Mouse (Mus musculus) testis, adult 2 months (tissue): ENCODE results near the gene Wdr6. TPM values are rescaled to one million over a fixed set of nuclear protein-coding genes. Genes with fewer than 3 reads are reported as not detected.

ENCODE experiments used
- H3K27ac ChIP-seq: fragments of 200-500 bp; 2 replicates; pipeline ENCODE4 v1.5.1; 2012; ENCODE audit warnings: low read depth, low read length; ENCODE audit not compliant: control insufficient read depth, insufficient read depth
- H3K27me3 ChIP-seq: fragments of 200-500 bp; 2 replicates; pipeline ENCODE4 v1.6.1; 2012; ENCODE audit warnings: mild to moderate bottlenecking, low read length, moderate library complexity; ENCODE audit not compliant: control insufficient read depth, insufficient read depth
- H3K36me3 ChIP-seq: fragments of 200-500 bp; 2 replicates; pipeline ENCODE4 v1.6.1; 2012; ENCODE audit warnings: mild to moderate bottlenecking, low read length; ENCODE audit not compliant: control insufficient read depth, insufficient read depth
- H3K4me1 ChIP-seq: fragments of 200-500 bp; 2 replicates; pipeline ENCODE4 v1.6.1; 2012; ENCODE audit warnings: low read length; ENCODE audit not compliant: control insufficient read depth, insufficient read depth
- H3K4me3 ChIP-seq: fragments of 200-500 bp; 2 replicates; pipeline ENCODE4 v1.5.1; 2012; ENCODE audit warnings: low read depth, mild to moderate bottlenecking, low read length, moderate library complexity, mixed read lengths; ENCODE audit not compliant: control insufficient read depth
- CTCF ChIP-seq: fragments of 200-500 bp; IDR thresholded peaks from 2 replicates; pipeline ENCODE4 v1.5.1; 2012; ENCODE audit warnings: low read depth, mild to moderate bottlenecking, inconsistent platforms, low read length, moderate library complexity; ENCODE audit not compliant: control insufficient read depth, insufficient read depth, insufficient replicate concordance
- POLR2A ChIP-seq: fragments of 200-500 bp; IDR thresholded peaks from 2 replicates; pipeline ENCODE4 v1.6.1; 2012; ENCODE audit warnings: low read depth, mild to moderate bottlenecking, inconsistent platforms, low read length, moderate library complexity; ENCODE audit not compliant: control insufficient read depth
- polyA plus RNA-seq: library from polyadenylated mRNA; depleted of rRNA; stranded (reverse); fragments of >200 nt; gene quantifications from 2 replicates; pipeline ENCODE4 v1.2.3, GENCODE M21; 2012; rRNA removed

Gene Wdr6
- polyA plus RNA-seq, 1 experiment: 13.5 TPM

GRCm38 (mm10) chr9:108546875-108547274, 31.7 kb downstream of the Wdr6 start:
- H3K4me1 ChIP-seq: no peaks in the 10 kb centered on the region
- peaks cover 4% of the 10 kb centered on the region for H3K36me3 ChIP-seq
- no peaks in the 10 kb centered on the region for H3K27me3 ChIP-seq
- no peak overlapping the region; the same call in 1 of the 2 replicates for H3K4me3 ChIP-seq
- no peak for TF ChIP-seq POLR2A
- TF ChIP-seq CTCF: no peak
- no peak overlapping the region; the same call in 1 of the 2 replicates for H3K27ac ChIP-seq

- Histone ChIP-seq H3K4me1 (no peaks in the 10 kb centered on the region), H3K36me3 (peaks cover 7% of the 10 kb centered on the region), H3K27ac (peak overlapping the region; percentile 57), H3K27me3 (no peaks in the 10 kb centered on the region), H3K4me3 (peak overlapping the region; percentile 71; the same call in 1 of the 2 replicates)
- TF ChIP-seq POLR2A (no peak), CTCF (no peak)
Observed at GRCm38 (mm10) chr9:108545986-108546385, 32.6 kb downstream of the Wdr6 start.

GRCm38 (mm10) chr9:108540846-108541245, 37.7 kb downstream of the Wdr6 start:
- TF ChIP-seq CTCF: no peak
- no peak for TF ChIP-seq POLR2A
- Histone ChIP-seq H3K27ac (no peak overlapping the region), H3K36me3 (peaks cover 8% of the 10 kb centered on the region), H3K4me3 (no peak overlapping the region), H3K27me3 (no peaks in the 10 kb centered on the region), H3K4me1 (no peaks in the 10 kb centered on the region)

- H3K4me1 ChIP-seq: no peaks in the 10 kb centered on the region
- TF ChIP-seq CTCF (no peak), POLR2A (no peak)
- H3K36me3 ChIP-seq: peaks cover 1% of the 10 kb centered on the region; the same call in 1 of the 2 replicates
- no peak overlapping the region for H3K27ac ChIP-seq
- no peaks in the 10 kb centered on the region for H3K27me3 ChIP-seq
- H3K4me3 ChIP-seq: no peak overlapping the region
Observed at GRCm38 (mm10) chr9:108531496-108531895, 47.0 kb downstream of the Wdr6 start.

- peaks cover 1% of the 10 kb centered on the region; the same call in 1 of the 2 replicates for H3K36me3 ChIP-seq
- no peak overlapping the region for H3K27ac ChIP-seq
Observed at GRCm38 (mm10) chr9:108530954-108531353, 47.6 kb downstream of the Wdr6 start.

GRCm38 (mm10) chr9:108525400-108525799, 53.1 kb downstream of the Wdr6 start:
- H3K27ac ChIP-seq: no peak overlapping the region
- H3K36me3 ChIP-seq: peaks cover 1% of the 10 kb centered on the region; the same call in 1 of the 2 replicates
- H3K4me3 ChIP-seq: no peak overlapping the region
- H3K27me3 ChIP-seq: no peaks in the 10 kb centered on the region
- no peaks in the 10 kb centered on the region for H3K4me1 ChIP-seq
- no peak for TF ChIP-seq CTCF
- TF ChIP-seq POLR2A: no peak

More at GRCm38 (mm10) chr9:108530954-108531353, 47.6 kb downstream of the Wdr6 start:
- Histone ChIP-seq H3K4me1 (no peaks in the 10 kb centered on the region), H3K4me3 (no peak overlapping the region), H3K27me3 (no peaks in the 10 kb centered on the region)
- TF ChIP-seq POLR2A (no peak), CTCF (no peak)

GRCm38 (mm10) chr9:108523341-108523740, 55.2 kb downstream of the Wdr6 start:
- Histone ChIP-seq H3K27me3 (no peaks in the 10 kb centered on the region), H3K27ac (no peak overlapping the region), H3K4me1 (no peaks in the 10 kb centered on the region; the same call in 1 of the 2 replicates), H3K4me3 (no peak overlapping the region), H3K36me3 (no peaks in the 10 kb centered on the region)
- TF ChIP-seq CTCF (no peak), POLR2A (no peak)

Other genes starting within 250 kb of the Wdr6 start
- gene Gpx1, start 239.8 kb downstream of the Wdr6 start, polyA plus RNA-seq: 64.0 and 88.9 TPM in 2 replicates
- 115 and 116 TPM in 2 replicates for gene Usp4, start 230.9 kb downstream of the Wdr6 start, polyA plus RNA-seq
- gene 1700102P08Rik, start 185.9 kb downstream of the Wdr6 start, polyA plus RNA-seq: 72.2 and 91.0 TPM in 2 replicates
- 5.3 and 5.8 TPM in 2 replicates for gene Ccdc36, start 150.3 kb downstream of the Wdr6 start, polyA plus RNA-seq
- 91.8 and 100 TPM in 2 replicates for gene BC048562, start 142.3 kb downstream of the Wdr6 start, polyA plus RNA-seq
- gene Ccdc71, start 118.2 kb downstream of the Wdr6 start, polyA plus RNA-seq: 19.4 and 20.6 TPM in 2 replicates
- gene Klhdc8b, start 117.2 kb downstream of the Wdr6 start, polyA plus RNA-seq: 15.2 and 18.7 TPM in 2 replicates
- 23.3 and 24.3 TPM in 2 replicates for gene Lamb2, start 99.0 kb downstream of the Wdr6 start, polyA plus RNA-seq
- gene Usp19, start 88.1 kb downstream of the Wdr6 start, polyA plus RNA-seq: 128 and 134 TPM in 2 replicates
- gene Qars, start 71.0 kb downstream of the Wdr6 start, polyA plus RNA-seq: 159 and 195 TPM in 2 replicates
- gene Qrich1, start 61.9 kb downstream of the Wdr6 start, polyA plus RNA-seq: 196 and 208 TPM in 2 replicates
- gene Impdh2, start 18.5 kb downstream of the Wdr6 start, polyA plus RNA-seq: 172 and 183 TPM in 2 replicates
- gene Ndufaf3, start 11.3 kb downstream of the Wdr6 start, polyA plus RNA-seq: 347 and 402 TPM in 2 replicates
- 184 and 185 TPM in 2 replicates for gene Dalrd3, start 8.9 kb downstream of the Wdr6 start, polyA plus RNA-seq
- 5.4 and 5.5 TPM in 2 replicates for gene P4htm, start 18.9 kb upstream of the Wdr6 start, polyA plus RNA-seq
- 138 and 143 TPM in 2 replicates for gene Arih2, start 70.6 kb upstream of the Wdr6 start, polyA plus RNA-seq
- gene Slc25a20, start 83.3 kb upstream of the Wdr6 start, polyA plus RNA-seq: 19.7 and 20.4 TPM in 2 replicates
- 105 and 112 TPM in 2 replicates for gene Prkar2a, start 110.6 kb upstream of the Wdr6 start, polyA plus RNA-seq
- gene Ip6k2, start 205.1 kb upstream of the Wdr6 start, polyA plus RNA-seq: 49.7 and 54.0 TPM in 2 replicates
- 5.6 and 5.9 TPM in 2 replicates for gene Nckipsd, start 229.6 kb upstream of the Wdr6 start, polyA plus RNA-seq
- 1.2 and 1.3 TPM in 2 replicates for gene Celsr3, start 247.6 kb upstream of the Wdr6 start, polyA plus RNA-seq